Mouse (Mus musculus) yolk sac, embryonic 10.5 days (tissue): ENCODE measurements around the gene Srcin1.

ENCODE experiments used
- DNase-seq: peaks from one replicate; pipeline ENCODE4 v3.0.0-alpha.2; 2017; ENCODE audit warnings: low spot score

Srcin1 gene

DNA sequence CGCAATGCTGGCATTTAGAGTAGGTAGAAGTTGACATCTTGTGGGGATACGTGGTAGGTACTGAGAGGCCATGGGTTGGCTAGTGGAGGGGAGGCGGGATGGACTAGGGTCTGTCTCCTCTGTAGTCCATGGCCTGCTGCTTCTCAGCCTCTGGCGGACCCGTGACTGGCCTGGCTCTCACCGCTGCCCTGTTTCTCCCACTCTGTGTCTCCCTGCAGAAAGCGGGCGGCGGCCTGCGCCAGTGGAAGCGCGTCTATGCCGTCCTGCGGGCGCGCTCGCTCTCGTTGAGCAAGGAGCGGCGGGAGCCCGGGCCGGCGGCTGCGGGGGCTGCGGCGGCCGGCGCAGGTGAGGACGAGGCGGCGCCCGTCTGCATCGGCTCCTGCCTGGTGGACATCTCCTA lies 112.8 kb downstream of the Srcin1 start:
- DNase-seq = no peak

DNA sequence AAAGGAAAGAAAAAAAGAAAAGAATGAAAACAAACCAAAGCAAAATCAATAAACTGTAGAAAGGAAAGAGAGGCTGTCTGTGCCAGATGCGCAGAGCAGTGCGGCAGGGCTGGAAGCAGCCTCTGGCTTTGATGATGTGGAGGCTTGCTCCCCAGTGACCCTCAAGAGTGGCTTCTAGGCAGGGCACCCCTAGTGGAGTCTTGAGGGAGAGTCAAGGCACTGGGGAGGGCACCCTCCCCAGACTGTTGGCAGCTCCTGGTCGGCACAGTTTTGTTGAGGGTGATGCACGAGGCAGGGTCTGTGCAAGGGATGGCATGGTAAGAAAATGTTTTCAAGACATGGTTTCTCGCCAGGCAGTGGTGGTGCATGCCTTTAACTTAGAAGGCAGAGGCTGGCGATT lies 113.4 kb downstream of the Srcin1 start:
- DNase-seq = no peak

DNA sequence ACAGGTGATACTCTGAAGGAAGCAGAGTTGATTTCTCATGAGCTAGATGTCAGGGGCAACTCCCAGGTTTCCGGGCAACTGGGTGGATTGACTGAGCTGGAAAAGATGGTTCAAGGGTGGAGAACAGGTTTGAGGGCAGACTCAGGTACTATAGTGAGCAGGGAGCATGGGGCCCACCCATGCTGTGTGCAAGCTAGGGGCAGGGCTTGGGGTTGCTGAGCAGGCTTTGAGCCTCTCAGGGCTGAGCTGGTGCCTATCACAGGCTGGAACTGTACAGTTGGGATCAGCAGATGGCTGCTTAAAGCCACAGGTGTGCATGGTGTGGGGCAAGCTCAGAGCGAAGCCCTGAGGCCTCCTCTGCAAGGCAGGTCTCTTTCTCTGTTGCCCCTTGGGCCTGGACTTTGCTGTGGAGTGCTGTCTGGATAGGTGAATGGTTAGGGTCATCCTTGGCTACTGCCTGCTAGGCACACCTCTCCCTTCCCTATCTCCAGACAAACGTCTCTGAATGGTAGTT lies 114.6 kb downstream of the Srcin1 start:
- no peak for DNase-seq
